Mouse (Mus musculus) CH12.LX (cell line): ENCODE results near the gene Cblc. TPM values are rescaled to one million over a fixed set of nuclear protein-coding genes. Genes with fewer than 3 reads are reported as not detected.
A peak's percentile ranks its signal among the peaks of the same experiment; 100 is the strongest.

Experiments used
- DNase-seq: peaks from one replicate; pipeline ENCODE4 v3.0.0-alpha.2; 2013; ENCODE audit errors: extremely low read depth
- H3K27ac ChIP-seq: 2 replicates; pipeline ENCODE4 v1.5.1; 2012; ENCODE audit warnings: low read depth, mild to moderate bottlenecking, control low read depth, moderate library complexity; ENCODE audit not compliant: insufficient read depth
- H3K27me3 ChIP-seq: replicated peaks from 2 replicates; pipeline ENCODE3; 2012; ENCODE audit warnings: inconsistent platforms
- H3K36me3 ChIP-seq, 2 experiments: replicated peaks in 1 of 2; 2 replicates each; pipeline versions ENCODE3 to v1.6.1; 2012; ENCODE audit warnings: inconsistent platforms in 1 of 2, low read length in 1 of 2, mild to moderate bottlenecking in 1 of 2, mixed read lengths in 1 of 2, moderate library complexity in 1 of 2; ENCODE audit not compliant: control insufficient read depth in 1 of 2, insufficient read depth in 1 of 2
- H3K4me1 ChIP-seq, 2 experiments: 2 replicates each; pipeline ENCODE4 v1.6.1; 2012; ENCODE audit warnings: inconsistent platforms in 1 of 2, moderate library complexity in 1 of 2; ENCODE audit not compliant: insufficient read depth in 2 of 2, control insufficient read depth in 1 of 2
- H3K4me2 ChIP-seq: 2 replicates; pipeline ENCODE4 v1.6.1; 2012; ENCODE audit warnings: low read depth, mild to moderate bottlenecking, control low read depth; ENCODE audit not compliant: poor library complexity, insufficient read depth, severe bottlenecking
- H3K4me3 ChIP-seq, 3 experiments: fragments of 150-350 bp in 1 of 3; sonication (generic) in 1 of 3; replicated peaks in 1 of 3; 2 replicates each; pipeline versions ENCODE3 to v1.5.1; 2011 to 2012; ENCODE audit warnings: low read depth in 2 of 3, low read length in 2 of 3, mild to moderate bottlenecking in 2 of 3, moderate library complexity in 2 of 3, control low read depth in 1 of 3, improper control_type of control experiment in 1 of 3, inconsistent platforms in 1 of 3, mixed read lengths in 1 of 3; ENCODE audit not compliant: poor library complexity in 1 of 3
- H3K79me2 ChIP-seq: replicated peaks from 2 replicates; pipeline ENCODE4 v1.6.1; 2012; ENCODE audit warnings: mild to moderate bottlenecking, moderate library complexity; ENCODE audit not compliant: control insufficient read depth, poor library complexity, insufficient read depth, severe bottlenecking; ENCODE audit errors: extremely low read depth
- H3K9ac ChIP-seq: 2 replicates; pipeline ENCODE4 v1.6.1; 2012; ENCODE audit warnings: low read depth, mild to moderate bottlenecking, control low read depth, moderate library complexity; ENCODE audit not compliant: insufficient read depth
- H3K9me3 ChIP-seq: replicated peaks from 2 replicates; pipeline ENCODE3; 2012; ENCODE audit warnings: low read length, inconsistent platforms, mixed read lengths
- BHLHE40 ChIP-seq: IDR thresholded peaks from 2 replicates; pipeline ENCODE4 v1.6.1; 2011; ENCODE audit warnings: mild to moderate bottlenecking, low read depth, low read length, improper control_type of control experiment
- CHD1 ChIP-seq: IDR thresholded peaks from 2 replicates; pipeline ENCODE4 v1.6.1; 2012; ENCODE audit warnings: low read depth, low read length, improper control_type of control experiment, inconsistent platforms
- CHD2 ChIP-seq: IDR thresholded peaks from 2 replicates; pipeline ENCODE4 v1.6.1; 2011; ENCODE audit warnings: low read length, improper control_type of control experiment
- E2F4 ChIP-seq: IDR thresholded peaks from 2 replicates; pipeline ENCODE4 v1.6.1; 2011; ENCODE audit warnings: low read depth, low read length, improper control_type of control experiment; ENCODE audit not compliant: insufficient replicate concordance
- ELF1 ChIP-seq: IDR thresholded peaks from 2 replicates; pipeline ENCODE4 v1.6.1; 2014; ENCODE audit warnings: low read depth, mild to moderate bottlenecking, inconsistent platforms, low read length, improper control_type of control experiment
- ETS1 ChIP-seq: conservative IDR thresholded peaks from 2 replicates; pipeline ENCODE4 v1.6.1; 2012; ENCODE audit warnings: low read depth, mild to moderate bottlenecking, inconsistent platforms, low read length, improper control_type of control experiment, moderate library complexity
- GABPA ChIP-seq: IDR thresholded peaks from 2 replicates; pipeline ENCODE4 v1.6.1; 2012; ENCODE audit warnings: low read depth, low read length, improper control_type of control experiment, inconsistent platforms; ENCODE audit not compliant: insufficient replicate concordance
- HCFC1 ChIP-seq: IDR thresholded peaks from 2 replicates; pipeline ENCODE4 v1.6.1; 2012; ENCODE audit warnings: low read depth, mild to moderate bottlenecking, inconsistent platforms, low read length, improper control_type of control experiment
- IRF4 ChIP-seq: IDR thresholded peaks from 2 replicates; pipeline ENCODE4 v1.6.1; 2014; ENCODE audit warnings: low read depth, mild to moderate bottlenecking, inconsistent platforms, low read length, improper control_type of control experiment
- KAT2A ChIP-seq: IDR thresholded peaks from 2 replicates; pipeline ENCODE4 v1.6.1; 2012; ENCODE audit warnings: low read length, improper control_type of control experiment, inconsistent platforms; ENCODE audit not compliant: insufficient replicate concordance
- MAZ ChIP-seq: IDR thresholded peaks from 2 replicates; pipeline ENCODE4 v1.6.1; 2012; ENCODE audit warnings: low read depth, mild to moderate bottlenecking, inconsistent platforms, low read length, improper control_type of control experiment, moderate library complexity
- MEF2A ChIP-seq: IDR thresholded peaks from 2 replicates; pipeline ENCODE4 v1.6.1; 2014; ENCODE audit warnings: low read depth, mild to moderate bottlenecking, inconsistent platforms, low read length, improper control_type of control experiment, borderline replicate concordance
- MXI1 ChIP-seq: IDR thresholded peaks from 2 replicates; pipeline ENCODE4 v1.6.1; 2011; ENCODE audit warnings: mild to moderate bottlenecking, low read depth, low read length, improper control_type of control experiment
- RAD21 ChIP-seq: IDR thresholded peaks from 2 replicates; pipeline ENCODE4 v1.6.1; 2011; ENCODE audit warnings: low read depth, mild to moderate bottlenecking, low read length, improper control_type of control experiment, moderate library complexity
- UBTF ChIP-seq: IDR thresholded peaks from 2 replicates; pipeline ENCODE4 v1.6.1; 2012; ENCODE audit warnings: low read depth, mild to moderate bottlenecking, inconsistent platforms, low read length, improper control_type of control experiment, moderate library complexity
- dilution Hi-C: fragments of 300-500 bp; cut with MboI; formaldehyde crosslinking; loops from 2 replicates; pipeline ENCODE4 v1.14.3; 2020; ENCODE audit warnings: low sequenced_read_pairs; ENCODE audit not compliant: extremely low pct_unique_long_range_greater_than_20kb, extremely low pct_ligation_motif_present
- in situ Hi-C: fragments of 300-500 bp; cut with MboI; formaldehyde crosslinking; loops from 3 replicates; pipeline ENCODE4 v1.14.3; 2019; ENCODE audit warnings: low sequenced_read_pairs, low pct_ligation_motif_present, low pct_unique_long_range_greater_than_20kb, mixed read lengths
- polyA plus RNA-seq: library from polyadenylated mRNA; unstranded; fragments of >175 nt; gene quantifications from 2 replicates; pipeline ENCODE4 v1.2.1, GENCODE M21; 2012; ENCODE audit warnings: low read depth; ENCODE audit not compliant: insufficient read length
- total RNA-seq, 2 experiments: library from RNA; depleted of rRNA; stranded (reverse); fragments of 300-350 nt in 1 of 2; fragments of >200 nt in 1 of 2; gene quantifications; 2 replicates each; pipeline ENCODE4 v1.2.3; 2012 to 2014

Cblc gene
- total and polyA plus RNA-seq, 3 experiments: 6.4 to 30.8 (median 13.4) TPM

GRCm38 (mm10) chr7:19824182-19824973 is 27.8 kb upstream of the Cblc start (continued):
- TF ChIP-seq RAD21: no peak; the same call in 1 of the 2 replicates

GRCm38 (mm10) chr7:19823256-19824181 is 26.9 kb upstream of the Cblc start:
- dilution Hi-C loops: no loop called here
- H3K9me3 ChIP-seq: peaks cover 5% of the 10 kb centered on the region
- H3K36me3 ChIP-seq: peaks cover 13 to 26% of the 10 kb centered on the region in 2 experiments
- H3K27ac ChIP-seq: peak overlapping the region; percentile 97
- TF ChIP-seq UBTF (0 out of 2 replicates have a peak, but pooled peaks have one; percentile 28), HCFC1 (peak; percentile 19; the same call in 1 of the 2 replicates), E2F4 (no peak), MEF2A (peak; percentile 40; the same call in 1 of the 2 replicates), CHD1 (peak; percentile 50; the same call in 1 of the 2 replicates), MAZ (peak; percentile 68; the same call in 1 of the 2 replicates), KAT2A (0 out of 2 replicates have a peak, but pooled peaks have one; percentile 31), CHD2 (peak; percentile 37; the same call in 1 of the 2 replicates), GABPA (no peak), ETS1 (no peak; the same call in 1 of the 2 replicates), BHLHE40 (peak; percentile 27; the same call in 1 of the 2 replicates), IRF4 (0 out of 2 replicates have a peak, but pooled peaks have one; percentile 21), ELF1 (0 out of 2 replicates have a peak, but pooled peaks have one; percentile 31), MXI1 (no peak)
- in situ Hi-C loops: no loop called here
- peak overlapping the region; percentile 93; the same call in 1 of the 2 replicates for H3K9ac ChIP-seq
- peak overlapping the region; percentile 77 for H3K4me2 ChIP-seq
- peaks cover 34% of the 10 kb centered on the region for H3K79me2 ChIP-seq
- H3K4me3 ChIP-seq: peak overlapping the region; percentile 64 to 92 (median 82)
- H3K4me1 ChIP-seq: peaks cover 24 to 49% of the 10 kb centered on the region in 2 experiments
- H3K27me3 ChIP-seq: no peaks in the 10 kb centered on the region
- peak; percentile 56 for DNase-seq
